Mouse (Mus musculus) hindbrain, embryonic 14.5 days (tissue): ENCODE results near the gene Ftl1. TPM values are rescaled to one million over a fixed set of nuclear protein-coding genes. Genes with fewer than 3 reads are reported as not detected.

Source experiments
- ATAC-seq: fragments of 200-750 bp; cut with Nextera tagmentation; 2 replicates; pipeline ENCODE4 v1.8.0; 2017; ENCODE audit warnings: moderate number of reproducible peaks, mild to moderate bottlenecking, moderate TSS enrichment, moderate library complexity; ENCODE audit not compliant: low FRiP score
- DNase-seq: peaks from one replicate; pipeline ENCODE4 v3.0.0-alpha.2; 2015; ENCODE audit warnings: low spot score
- H3K27ac ChIP-seq: fragments of 300-500 bp; sonication (generic); 2 replicates; pipeline ENCODE4 v1.5.1; 2014; ENCODE audit warnings: mild to moderate bottlenecking, moderate library complexity
- H3K27me3 ChIP-seq: fragments of 300-500 bp; sonication (generic); 2 replicates; pipeline ENCODE4 v1.6.1; 2014; ENCODE audit warnings: mild to moderate bottlenecking, low read length, mixed read lengths; ENCODE audit not compliant: control insufficient read depth, insufficient read depth
- H3K36me3 ChIP-seq: fragments of 300-500 bp; sonication (generic); replicated peaks from 2 replicates; pipeline ENCODE4 v1.6.1; 2014; ENCODE audit not compliant: control insufficient read depth, insufficient read depth
- H3K4me1 ChIP-seq: fragments of 300-500 bp; sonication (generic); replicated peaks from 2 replicates; pipeline ENCODE4 v1.6.1; 2014; ENCODE audit warnings: antibody characterized with exemption, low read length, mixed read lengths; ENCODE audit not compliant: control insufficient read depth, insufficient read depth
- H3K4me2 ChIP-seq: fragments of 300-500 bp; sonication (generic); replicated peaks from 2 replicates; pipeline ENCODE4 v1.6.1; 2014; ENCODE audit warnings: mild to moderate bottlenecking, moderate library complexity
- H3K4me3 ChIP-seq: fragments of 300-500 bp; sonication (generic); replicated peaks from 2 replicates; pipeline ENCODE4 v1.5.1; 2014; ENCODE audit warnings: mild to moderate bottlenecking, low read length
- H3K9ac ChIP-seq: fragments of 300-500 bp; sonication (generic); 2 replicates; pipeline ENCODE4 v1.6.1; 2014
- H3K9me3 ChIP-seq: fragments of 300-500 bp; sonication (generic); 2 replicates; pipeline ENCODE4 v1.6.1; 2016; ENCODE audit warnings: low read length; ENCODE audit not compliant: control insufficient read depth
- WGBS: fragments of 180-500 bp; shearing (Covaris S2); extraction: QIAGEN DNeasy Blood & Tissue Kit; methylation state at CpG from one replicate; pipeline ENCODE4 v1.1.7; 2014; 5-methylcytosine and 5-hydroxymethylcytosine counted together
- microRNA-seq: library from miRNA; unstranded; fragments of <30 nt; microRNA quantifications from one replicate; pipeline ENCODE4, GENCODE M21; 2016
- polyA plus RNA-seq: library from polyadenylated mRNA; unstranded; fragments of >200 nt; fragmentation: Nextera tagmentation; extraction: Ambion mirVana; gene quantifications from 2 replicates; pipeline ENCODE4 v1.2.1, GENCODE M21; 2014

Ftl1 gene
- polyA plus RNA-seq, 1 experiment from 2014 or later = 5,483 TPM

GRCm38 (mm10) chr7:45413113-45413863, 46.4 kb downstream of the Ftl1 start, which contains the start of gene Ntf5:
Gene Ntf5 (plus strand): TSS chr7:45413695.
- ATAC-seq (no peak), DNase-seq (no peak)
- peak within 1 kb of the TSS; percentile 54 for H3K9ac ChIP-seq
- no peak within 1 kb of the TSS for H3K27ac ChIP-seq
- no peaks in the 10 kb centered on the region for H3K36me3 ChIP-seq
- 3% methylated on average over 45 of the region's 45 CpGs for WGBS
- H3K4me1 ChIP-seq = peaks cover 10% of the 10 kb centered on the region
- peak within 1 kb of the TSS; percentile 69 for H3K4me2 ChIP-seq
- H3K4me3 ChIP-seq = peak within 1 kb of the TSS; percentile 41
- H3K9me3 ChIP-seq = no peaks in the 10 kb centered on the region
- H3K27me3 ChIP-seq = peaks cover 99% of the 10 kb centered on the region

- no peak for ATAC-seq
- no peak overlapping the region for H3K9ac ChIP-seq
- 93% methylated on average over 2 of the region's 2 CpGs for WGBS
These were observed 47.3 kb downstream of the Ftl1 start for GRCm38 (mm10) chr7:45412421-45412820.

GRCm38 (mm10) chr7:45409497-45410163, 50.1 kb downstream of the Ftl1 start:
- H3K4me1 ChIP-seq = peaks cover 10% of the 10 kb centered on the region
- no peak overlapping the region for H3K4me3 ChIP-seq
- no peak overlapping the region for H3K9ac ChIP-seq
- no peak overlapping the region for H3K4me2 ChIP-seq
- no peak for DNase-seq
- H3K27me3 ChIP-seq = peaks cover 99% of the 10 kb centered on the region
- no peak overlapping the region for H3K27ac ChIP-seq
- no peaks in the 10 kb centered on the region for H3K36me3 ChIP-seq
- no peak for ATAC-seq
- 87% methylated on average over 8 of the region's 8 CpGs for WGBS
- H3K9me3 ChIP-seq = no peaks in the 10 kb centered on the region

More at GRCm38 (mm10) chr7:45412421-45412820, 47.3 kb downstream of the Ftl1 start:
- Histone ChIP-seq H3K27me3 (peaks cover 99% of the 10 kb centered on the region), H3K27ac (no peak overlapping the region), H3K4me1 (peaks cover 10% of the 10 kb centered on the region), H3K4me2 (no peak overlapping the region), H3K4me3 (no peak overlapping the region), H3K9me3 (no peaks in the 10 kb centered on the region), H3K36me3 (no peaks in the 10 kb centered on the region)
- no peak for DNase-seq

GRCm38 (mm10) chr7:45408949-45409348, 50.7 kb downstream of the Ftl1 start:
- WGBS = 88% methylated on average over 17 of the region's 17 CpGs
- H3K4me2 ChIP-seq = no peak overlapping the region

GRCm38 (mm10) chr7:45408351-45408750, 51.3 kb downstream of the Ftl1 start:
- no peak overlapping the region for H3K27ac ChIP-seq
- no peak overlapping the region for H3K4me2 ChIP-seq
- H3K27me3 ChIP-seq = peaks cover 86% of the 10 kb centered on the region
- H3K36me3 ChIP-seq = no peaks in the 10 kb centered on the region
- H3K9me3 ChIP-seq = no peaks in the 10 kb centered on the region
- H3K4me1 ChIP-seq = peaks cover 3% of the 10 kb centered on the region
- 67% methylated on average over 7 of the region's 7 CpGs for whole genome bisulfite sequencing
- no peak for ATAC-seq
- no peak for DNase-seq
- H3K9ac ChIP-seq = no peak overlapping the region
- H3K4me3 ChIP-seq = no peak overlapping the region

More at GRCm38 (mm10) chr7:45408949-45409348, 50.7 kb downstream of the Ftl1 start:
- Histone ChIP-seq H3K27ac (no peak overlapping the region), H3K9ac (no peak overlapping the region), H3K4me1 (peaks cover 9% of the 10 kb centered on the region), H3K4me3 (no peak overlapping the region), H3K9me3 (no peaks in the 10 kb centered on the region), H3K27me3 (peaks cover 92% of the 10 kb centered on the region), H3K36me3 (no peaks in the 10 kb centered on the region)
- ATAC-seq (no peak), DNase-seq (no peak)

Small RNA genes within 50 kb of the gene (microRNA-seq; reads per million reads assigned to microRNA genes)
- not detected for gene Gm22133

Other genes with a start within 250 kb of the Ftl1 start
- gene Dkkl1, start 247.7 kb downstream of the Ftl1 start, polyA plus RNA-seq = 8.7 and 11.3 TPM in 2 replicates
- 37.7 and 48.0 TPM in 2 replicates for gene Tead2, start 244.1 kb downstream of the Ftl1 start, polyA plus RNA-seq
- 0.94 and 1.2 TPM in 2 replicates for gene Cd37, start 220.8 kb downstream of the Ftl1 start, polyA plus RNA-seq
- gene Slc6a16, start 218.8 kb downstream of the Ftl1 start, polyA plus RNA-seq = 0.33 and 0.67 TPM in 2 replicates
- not detected in 2 replicates for gene Slc6a21, start 182.4 kb downstream of the Ftl1 start, polyA plus RNA-seq
- 7.8 and 9.3 TPM in 2 replicates for gene Trpm4, start 126.1 kb downstream of the Ftl1 start, polyA plus RNA-seq
- gene Hrc, start 124.6 kb downstream of the Ftl1 start, polyA plus RNA-seq = 0.20 and 0.41 TPM in 2 replicates
- gene Ppfia3, start 92.9 kb downstream of the Ftl1 start, polyA plus RNA-seq = 29.8 and 32.3 TPM in 2 replicates
- gene Lin7b, start 89.3 kb downstream of the Ftl1 start, polyA plus RNA-seq = 34.8 and 37.9 TPM in 2 replicates
- 61.4 and 72.3 TPM in 2 replicates for gene Snrnp70, start 64.1 kb downstream of the Ftl1 start, polyA plus RNA-seq
- not detected in 2 replicates for gene Kcna7, start 54.2 kb downstream of the Ftl1 start, polyA plus RNA-seq
- 0.13 TPM in 1 of 2 replicates, not detected in the other for gene Ntf5, start 46.2 kb downstream of the Ftl1 start, polyA plus RNA-seq
- gene Lhb, start 39.1 kb downstream of the Ftl1 start, polyA plus RNA-seq = 1.2 and 2.0 TPM in 2 replicates
- gene Gys1, start 25.0 kb downstream of the Ftl1 start, polyA plus RNA-seq = 17.8 and 21.6 TPM in 2 replicates
- gene Ruvbl2, start 21.8 kb downstream of the Ftl1 start, polyA plus RNA-seq = 83.9 and 93.5 TPM in 2 replicates
- gene Bax, start 7.0 kb upstream of the Ftl1 start, polyA plus RNA-seq = 182 and 190 TPM in 2 replicates
- gene Tulp2, start 22.0 kb upstream of the Ftl1 start, polyA plus RNA-seq = 0.13 and 0.35 TPM in 2 replicates
- gene Gm45808, start 26.9 kb upstream of the Ftl1 start, polyA plus RNA-seq = not detected in 2 replicates
- gene Dhdh, start 28.9 kb upstream of the Ftl1 start, polyA plus RNA-seq = 2.8 and 3.6 TPM in 2 replicates
- gene Nucb1, start 50.5 kb upstream of the Ftl1 start, polyA plus RNA-seq = 121 and 122 TPM in 2 replicates
- gene Ppp1r15a, start 66.4 kb upstream of the Ftl1 start, polyA plus RNA-seq = 12.9 and 13.0 TPM in 2 replicates
- gene Plekha4, start 66.4 kb upstream of the Ftl1 start, polyA plus RNA-seq = 1.4 and 2.3 TPM in 2 replicates
- 0.25 TPM in 1 of 2 replicates, not detected in the other for gene Hsd17b14, start 95.0 kb upstream of the Ftl1 start, polyA plus RNA-seq
- 17.4 and 19.0 TPM in 2 replicates for gene Bcat2, start 110.3 kb upstream of the Ftl1 start, polyA plus RNA-seq
- not detected in 2 replicates for gene Fgf21, start 155.6 kb upstream of the Ftl1 start, polyA plus RNA-seq
- not detected in 2 replicates for gene Fut1, start 157.4 kb upstream of the Ftl1 start, polyA plus RNA-seq
- not detected in 2 replicates for gene Izumo1, start 161.9 kb upstream of the Ftl1 start, polyA plus RNA-seq
- 17.2 and 18.3 TPM in 2 replicates for gene Rasip1, start 167.6 kb upstream of the Ftl1 start, polyA plus RNA-seq
- 3.0 and 3.1 TPM in 2 replicates for gene Mamstr, start 180.1 kb upstream of the Ftl1 start, polyA plus RNA-seq
- 0.07 and 0.11 TPM in 2 replicates for gene Fut2, start 206.5 kb upstream of the Ftl1 start, polyA plus RNA-seq
- 1.0 and 1.3 TPM in 2 replicates for gene Ntn5, start 224.1 kb upstream of the Ftl1 start, polyA plus RNA-seq
- gene Sec1, start 234.5 kb upstream of the Ftl1 start, polyA plus RNA-seq = 0.22 and 0.40 TPM in 2 replicates
- 28.2 and 29.0 TPM in 2 replicates for gene Car11, start 240.0 kb upstream of the Ftl1 start, polyA plus RNA-seq
- gene Dbp, start 245.2 kb upstream of the Ftl1 start, polyA plus RNA-seq = 3.5 and 3.9 TPM in 2 replicates